Mouse (Mus musculus): ENCODE data around the gene Smg9. TPM values are rescaled to one million over a fixed set of nuclear protein-coding genes. Genes with fewer than 3 reads are reported as not detected.
"Not testable (repeated sequence)": the region's sequence is repeated elsewhere in the genome, so short reads cannot be mapped to it uniquely, and the experiment has no call there.

The Smg9 gene
- polyA plus RNA-seq, 3 experiments from 2014 or later = 22.7 to 26.1 (median 23.6) TPM

GRCm38 (mm10) chr7:24377091-24377865 lies 22.1 kb upstream of the Smg9 start:
- no peak for ATAC-seq

GRCm38 (mm10) chr7:24378049-24378701 lies 21.2 kb upstream of the Smg9 start:
- ATAC-seq = peak; percentile 53

- ATAC-seq = peak; percentile 64
Observed at GRCm38 (mm10) chr7:24379934-24380333, 19.5 kb upstream of the Smg9 start.

- ATAC-seq = peak; percentile 21
Observed at GRCm38 (mm10) chr7:24380370-24380769, 19.0 kb upstream of the Smg9 start.

- ATAC-seq = no peak
Observed at GRCm38 (mm10) chr7:24382730-24383372, 16.6 kb upstream of the Smg9 start.

GRCm38 (mm10) chr7:24384070-24384469 lies 15.3 kb upstream of the Smg9 start:
- no peak for ATAC-seq

GRCm38 (mm10) chr7:24384827-24385226 lies 14.6 kb upstream of the Smg9 start:
- peak; percentile 24 for ATAC-seq

GRCm38 (mm10) chr7:24387059-24387556 lies 12.3 kb upstream of the Smg9 start:
- ATAC-seq = no peak

GRCm38 (mm10) chr7:24389516-24390187 lies 9.8 kb upstream of the Smg9 start:
- no peak for ATAC-seq

- ATAC-seq = no peak
Observed at GRCm38 (mm10) chr7:24390512-24390911, 8.9 kb upstream of the Smg9 start.

- ATAC-seq = no peak
Observed at GRCm38 (mm10) chr7:24391077-24391476, 8.3 kb upstream of the Smg9 start.

- ATAC-seq = no peak
Observed at GRCm38 (mm10) chr7:24391687-24392086, 7.7 kb upstream of the Smg9 start.

GRCm38 (mm10) chr7:24394054-24394453 lies 5.4 kb upstream of the Smg9 start:
- ATAC-seq = peak; percentile 9

GRCm38 (mm10) chr7:24394475-24395161 lies 4.8 kb upstream of the Smg9 start:
- ATAC-seq = peak; percentile 70

- ATAC-seq = no peak
Observed at GRCm38 (mm10) chr7:24396832-24397231, 2.6 kb upstream of the Smg9 start.

GRCm38 (mm10) chr7:24398364-24398913 lies 980 bp upstream of the Smg9 start:
- ATAC-seq = no peak

GRCm38 (mm10) chr7:24400082-24400452 lies 648 bp downstream of the Smg9 start:
- ATAC-seq = no peak

- ATAC-seq = not testable (repeated sequence)
Observed at GRCm38 (mm10) chr7:24400489-24400888, 1.1 kb downstream of the Smg9 start.

- no peak for ATAC-seq
Observed at GRCm38 (mm10) chr7:24402851-24403250, 3.4 kb downstream of the Smg9 start.

GRCm38 (mm10) chr7:24405649-24406048 lies 6.2 kb downstream of the Smg9 start:
- ATAC-seq = no peak

GRCm38 (mm10) chr7:24406528-24407344 lies 7.3 kb downstream of the Smg9 start:
- ATAC-seq = peak; percentile 71

All from inflammation-experienced regulatory T-cells, adult 6 months (primary cell).